ENCODE assay signal across 8 mouse cellular contexts in the genomic region with DNA sequence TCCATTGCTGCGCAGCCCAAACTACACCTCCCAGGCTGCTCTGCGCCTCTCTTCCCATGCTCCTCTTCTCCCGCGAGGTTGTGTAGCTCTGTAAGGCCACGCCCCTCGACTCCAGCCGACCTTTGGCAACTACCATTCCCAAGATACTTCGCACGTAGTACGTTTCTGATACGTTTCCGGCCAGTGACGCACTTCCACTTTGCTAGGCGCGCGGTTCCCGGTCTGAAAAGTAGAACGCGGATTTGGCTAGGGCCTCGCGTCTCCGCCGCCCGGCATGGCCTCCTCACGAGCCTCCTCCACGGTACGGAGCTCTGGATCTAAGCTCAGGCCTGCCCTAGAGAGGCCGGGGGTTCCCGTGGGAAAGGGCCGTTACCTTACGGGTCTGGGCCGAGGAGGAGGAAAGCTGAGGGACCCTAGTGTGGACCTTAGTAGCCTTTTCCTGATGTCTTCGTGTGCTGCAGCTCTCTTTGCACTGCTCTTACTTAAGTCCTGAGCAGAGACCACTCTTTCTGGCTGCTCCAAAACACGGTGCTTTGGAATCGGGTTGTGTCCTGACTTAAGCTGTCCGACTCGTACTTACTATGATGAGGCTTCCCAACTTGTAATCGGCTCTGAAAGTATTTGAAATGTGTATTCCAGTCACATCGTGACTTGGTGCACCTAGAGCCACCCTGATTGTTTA. TPM values are rescaled to one million over a fixed set of nuclear protein-coding genes. Genes with fewer than 3 reads are reported as not detected.
DNase-seq lines count a peak whose midpoint lies in the region; ATAC-seq and TF ChIP-seq lines count a peak whose summit lies in the region.

Gene Cdc26, minus strand, starts transcription at position 42 of the 682 bp plus-strand sequence.
Gene Prpf4, plus strand, starts transcription at position 197 of the 682 bp plus-strand sequence.

- TF ChIP-seq CTCF in kidney, postnatal 0 days (IDR thresholded peaks at IDR 0.05; ENCODE audit: low read depth): no peak

- no peaks in the 10 kb centered on the region for H3K27me3 ChIP-seq in heart, embryonic 12.5 days (replicated peaks)
- no peaks in the 10 kb centered on the region for H3K27me3 ChIP-seq in kidney, postnatal 0 days (ENCODE audit: insufficient read depth, low read length)
- no peaks in the 10 kb centered on the region for H3K27me3 ChIP-seq in liver, embryonic 11.5 days (replicated peaks; ENCODE audit: control insufficient read depth, insufficient read depth, low read length)
- no peaks in the 10 kb centered on the region for H3K27me3 ChIP-seq in stomach, embryonic 14.5 days (ENCODE audit: control insufficient read depth, insufficient read depth, low read length)

- peaks cover 38% of the 10 kb centered on the region for H3K36me3 ChIP-seq in heart, embryonic 12.5 days
- peaks cover 17% of the 10 kb centered on the region; the same call in 1 of the 2 replicates for H3K36me3 ChIP-seq in kidney, postnatal 0 days (ENCODE audit: insufficient read depth, low read length)
- peaks cover 19% of the 10 kb centered on the region for H3K36me3 ChIP-seq in liver, embryonic 11.5 days (ENCODE audit: control insufficient read depth, insufficient read depth, low read length)
- H3K36me3 ChIP-seq in stomach, embryonic 14.5 days (ENCODE audit: control insufficient read depth, insufficient read depth, low read length): peaks cover 23% of the 10 kb centered on the region

- H3K4me3 ChIP-seq in heart, embryonic 12.5 days: peak within 1 kb of the TSS; percentile 78
- H3K4me3 ChIP-seq in kidney, postnatal 0 days (replicated peaks; ENCODE audit: low read depth, low read length): peak within 1 kb of the TSS; percentile 73
- H3K4me3 ChIP-seq in liver, embryonic 11.5 days (ENCODE audit: low read depth, low read length): peak within 1 kb of the TSS; percentile 79
- peak within 1 kb of the TSS; percentile 87 for H3K4me3 ChIP-seq in stomach, embryonic 14.5 days (ENCODE audit: low read depth, low read length)

- H3K9ac ChIP-seq in heart, embryonic 12.5 days: peak within 1 kb of the TSS; percentile 86
- peak within 1 kb of the TSS; percentile 85 for H3K9ac ChIP-seq in kidney, postnatal 0 days (ENCODE audit: low read depth, low read length)
- peak within 1 kb of the TSS; percentile 84 for H3K9ac ChIP-seq in liver, embryonic 11.5 days (ENCODE audit: low read depth, low read length)
- peak within 1 kb of the TSS; percentile 81 for H3K9ac ChIP-seq in stomach, embryonic 14.5 days (replicated peaks; ENCODE audit: low read depth, low read length)

- peak; percentile 99 for DNase-seq in CD4-positive helper T cell, adult 2 months (ENCODE audit: low read depth, low spot score)
- DNase-seq in brain, embryonic 18.5 days (ENCODE audit: low read depth, low spot score): peak; percentile 98
- DNase-seq in kidney, postnatal 0 days (ENCODE audit: low spot score): peak; percentile 100
- peak; percentile 89 for DNase-seq in liver, embryonic 11.5 days (ENCODE audit: low spot score)
- peak; percentile 98 for DNase-seq in naive thymus-derived CD4-positive, alpha-beta T cell, adult 2 months (ENCODE audit: low read depth)

- ATAC-seq in erythroid progenitor cell, adult 5-6 weeks (replicated peaks; ENCODE audit: low FRiP score, poor library complexity, severe bottlenecking): peak; percentile 96
- peak; percentile 99 for ATAC-seq in heart, embryonic 12.5 days (ENCODE audit: insufficient number of reproducible peaks, low FRiP score)
- peak; percentile 98 for ATAC-seq in kidney, postnatal 0 days (replicated peaks; ENCODE audit: low FRiP score, low read depth)
- ATAC-seq in liver, embryonic 11.5 days (replicated peaks; ENCODE audit: low FRiP score): peak; percentile 98
- peak; percentile 100 for ATAC-seq in stomach, embryonic 14.5 days (ENCODE audit: insufficient number of reproducible peaks, insufficient read depth, low FRiP score, low read depth)

- peaks cover 28% of the 10 kb centered on the region for H3K4me1 ChIP-seq in heart, embryonic 12.5 days (replicated peaks)
- peaks cover 10% of the 10 kb centered on the region; the same call in 1 of the 2 replicates for H3K4me1 ChIP-seq in kidney, postnatal 0 days (replicated peaks; ENCODE audit: insufficient read depth, low read length)
- peaks cover 17% of the 10 kb centered on the region for H3K4me1 ChIP-seq in liver, embryonic 11.5 days (replicated peaks; ENCODE audit: control insufficient read depth, insufficient read depth, low read length)
- H3K4me1 ChIP-seq in stomach, embryonic 14.5 days (ENCODE audit: control insufficient read depth, insufficient read depth, low read length): peaks cover 12% of the 10 kb centered on the region; the same call in 1 of the 2 replicates

- peak within 1 kb of the TSS; percentile 78 for H3K27ac ChIP-seq in heart, embryonic 12.5 days (ENCODE audit: poor library complexity, severe bottlenecking)
- peak within 1 kb of the TSS; percentile 88 for H3K27ac ChIP-seq in kidney, postnatal 0 days
- H3K27ac ChIP-seq in liver, embryonic 11.5 days (ENCODE audit: low read depth, low read length): peak within 1 kb of the TSS; percentile 88
- peak within 1 kb of the TSS; percentile 87 for H3K27ac ChIP-seq in stomach, embryonic 14.5 days (ENCODE audit: low read length)

- H3K4me2 ChIP-seq in heart, embryonic 12.5 days: peak within 1 kb of the TSS; percentile 79
- peak within 1 kb of the TSS; percentile 69 for H3K4me2 ChIP-seq in kidney, postnatal 0 days (ENCODE audit: low read length)
- H3K4me2 ChIP-seq in liver, embryonic 11.5 days: peak within 1 kb of the TSS; percentile 74
- peak within 1 kb of the TSS; percentile 81 for H3K4me2 ChIP-seq in stomach, embryonic 14.5 days (replicated peaks; ENCODE audit: low read depth, low read length)

- under 1% methylated on average over 39 of the region's 39 CpGs for WGBS in heart, embryonic 12.5 days
- under 1% methylated on average over 39 of the region's 39 CpGs for WGBS in kidney, postnatal 0 days
- under 1% methylated on average over 39 of the region's 39 CpGs for WGBS in liver, embryonic 11.5 days
- under 1% methylated on average over 39 of the region's 39 CpGs for WGBS in stomach, embryonic 14.5 days

- H3K9me3 ChIP-seq in heart, embryonic 12.5 days (replicated peaks): no peaks in the 10 kb centered on the region
- no peaks in the 10 kb centered on the region for H3K9me3 ChIP-seq in kidney, postnatal 0 days (replicated peaks; ENCODE audit: low read length)
- H3K9me3 ChIP-seq in liver, embryonic 11.5 days (ENCODE audit: control insufficient read depth, low read length): no peaks in the 10 kb centered on the region
- H3K9me3 ChIP-seq in stomach, embryonic 14.5 days (ENCODE audit: control insufficient read depth, low read depth, low read length): no peaks in the 10 kb centered on the region

RNA-seq across cellular contexts. Expression of gene Cdc26, which starts in this region (rescaled TPM):
- 54.5 and 68.1 TPM in 2 replicates for total RNA-seq in erythroid progenitor cell, adult 5-6 weeks (2015; ENCODE audit: low replicate concordance)
- total RNA-seq in erythroid progenitor cell, adult 5-6 weeks (2017; ENCODE audit: low replicate concordance): 17.9 and 37.6 TPM in 2 replicates
- polyA plus RNA-seq in heart, embryonic 12.5 days (2016; fragmentation: Nextera tagmentation; extraction: Ambion mirVana): 90.4 and 90.8 TPM in 2 replicates
- polyA plus RNA-seq in kidney, postnatal 0 days (2015; fragmentation: Nextera tagmentation; extraction: Ambion mirVana): 137 and 138 TPM in 2 replicates
- polyA plus RNA-seq in liver, embryonic 11.5 days (2014; fragmentation: Nextera tagmentation; extraction: Ambion mirVana): 155 and 156 TPM in 2 replicates
- 174 and 186 TPM in 2 replicates for polyA plus RNA-seq in stomach, embryonic 14.5 days (2014; fragmentation: Nextera tagmentation; extraction: Ambion mirVana)

RNA-seq across cellular contexts. Expression of gene Prpf4, which starts in this region (rescaled TPM):
- 12.6 and 15.9 TPM in 2 replicates for total RNA-seq in erythroid progenitor cell, adult 5-6 weeks (2015; ENCODE audit: low replicate concordance)
- total RNA-seq in erythroid progenitor cell, adult 5-6 weeks (2017; ENCODE audit: low replicate concordance): 13.6 and 14.2 TPM in 2 replicates
- polyA plus RNA-seq in heart, embryonic 12.5 days (2016; fragmentation: Nextera tagmentation; extraction: Ambion mirVana): 14.9 and 15.3 TPM in 2 replicates
- 14.8 and 16.1 TPM in 2 replicates for polyA plus RNA-seq in kidney, postnatal 0 days (2015; fragmentation: Nextera tagmentation; extraction: Ambion mirVana)
- polyA plus RNA-seq in liver, embryonic 11.5 days (2014; fragmentation: Nextera tagmentation; extraction: Ambion mirVana): 30.7 and 30.8 TPM in 2 replicates
- polyA plus RNA-seq in stomach, embryonic 14.5 days (2014; fragmentation: Nextera tagmentation; extraction: Ambion mirVana): 23.7 and 25.3 TPM in 2 replicates

Comparison
In these comparisons a context has a peak if more than half of its experiments do, and no peak if none do; other contexts are left out.
1. Peak in every context shown above with its lines: DNase-seq, ATAC-seq, H3K4me3 ChIP-seq and H3K27ac ChIP-seq.